Mouse (Mus musculus): ENCODE results near the gene Pglyrp3. TPM values are rescaled to one million over a fixed set of nuclear protein-coding genes. Genes with fewer than 3 reads are reported as not detected.

Gene Pglyrp3
- polyA plus RNA-seq, 1 experiment from 2014 or later = not detected

Small RNAs within 50 kb of the gene (microRNA-seq; reads per million reads assigned to microRNA genes)
- not detected for gene Gm23697
- gene Gm25145 = not detected

Other genes starting within 250 kb of the Pglyrp3 start
- 1.1 and 1.6 TPM in 2 replicates for gene Lor, start 68.6 kb downstream of the Pglyrp3 start, polyA plus RNA-seq (2014; fragmentation: Nextera tagmentation; extraction: Ambion mirVana)
- not detected in 2 replicates for gene Prr9, start 109.4 kb downstream of the Pglyrp3 start, polyA plus RNA-seq (2014; fragmentation: Nextera tagmentation; extraction: Ambion mirVana)
- not detected in 2 replicates for gene Lelp1, start 128.2 kb downstream of the Pglyrp3 start, polyA plus RNA-seq (2014; fragmentation: Nextera tagmentation; extraction: Ambion mirVana)
- 5.3 and 7.6 TPM in 2 replicates for gene Sprr2a1, start 201.2 kb downstream of the Pglyrp3 start, polyA plus RNA-seq (2014; fragmentation: Nextera tagmentation; extraction: Ambion mirVana)
- gene Sprr2a2, start 201.3 kb downstream of the Pglyrp3 start, polyA plus RNA-seq (2014; fragmentation: Nextera tagmentation; extraction: Ambion mirVana) = 258 and 291 TPM in 2 replicates

Measured in stomach, embryonic 14.5 days (tissue).